Mouse (Mus musculus) olfactory bulb, adult 2 months (tissue): ENCODE measurements at regions not wholly inside any gene's neighbourhood (a gene's known extent, or its start where the extent isn't known, plus 50 kb on each side); places are given as distances from the start of the nearest gene placed in this dataset.

ENCODE experiments used
- CTCF ChIP-seq: fragments of 200-500 bp; IDR thresholded peaks from 2 replicates; pipeline ENCODE4 v1.5.1; 2012; ENCODE audit warnings: low read depth, mild to moderate bottlenecking, low read length, moderate library complexity; ENCODE audit not compliant: insufficient read depth
- POLR2A ChIP-seq: fragments of 200-500 bp; IDR thresholded peaks from 2 replicates; pipeline ENCODE4 v1.6.1; 2012; ENCODE audit warnings: mild to moderate bottlenecking, low read depth, low read length, moderate library complexity; ENCODE audit not compliant: insufficient read depth

DNA sequence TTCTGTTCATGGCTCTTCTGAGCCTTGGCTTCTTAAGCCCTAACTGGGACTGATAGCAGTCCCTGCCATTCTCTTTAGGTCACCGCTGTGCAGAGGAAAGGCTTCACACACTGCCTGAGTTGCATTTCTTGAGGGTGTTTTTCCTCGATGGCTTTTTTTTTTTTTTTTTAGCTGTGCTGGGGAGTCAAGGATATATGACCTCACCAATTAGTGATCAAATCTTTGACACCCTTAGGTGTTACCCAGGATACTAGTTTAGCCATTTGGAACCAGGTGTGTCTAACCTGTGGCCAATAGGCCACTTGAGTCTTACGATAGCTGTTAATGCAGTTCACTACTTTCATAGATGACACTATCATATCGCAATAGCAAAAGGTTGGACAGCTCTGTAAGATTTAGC lies 1247.5 kb upstream of the A1bg start:
- no peak for TF ChIP-seq CTCF
- no peak for TF ChIP-seq POLR2A
